Mouse (Mus musculus) heart, embryonic 14.5 days (tissue): ENCODE measurements around the gene 4933428G20Rik. TPM values are rescaled to one million over a fixed set of nuclear protein-coding genes. Genes with fewer than 3 reads are reported as not detected.
A peak's percentile ranks its signal among the peaks of the same experiment; 100 is the strongest.

ENCODE experiments used
- ATAC-seq: fragments of 200-750 bp; cut with Nextera tagmentation; 2 replicates; pipeline ENCODE4 v1.8.0; 2017; ENCODE audit warnings: low read depth, moderate TSS enrichment; ENCODE audit not compliant: insufficient number of reproducible peaks, insufficient read depth, low FRiP score
- H3K27ac ChIP-seq, 2 experiments: fragments of 200-500 bp in 1 of 2; fragments of 300-500 bp in 1 of 2; sonication (generic) in 1 of 2; replicated peaks in 1 of 2; 2 replicates each; pipeline ENCODE4 v1.5.1; 2012 to 2014; ENCODE audit warnings: low read depth in 2 of 2, low read length in 2 of 2, control low read depth in 1 of 2, mild to moderate bottlenecking in 1 of 2, mixed read lengths in 1 of 2; ENCODE audit not compliant: control insufficient read depth in 1 of 2, insufficient read depth in 1 of 2
- H3K27me3 ChIP-seq: fragments of 300-500 bp; sonication (generic); 2 replicates; pipeline ENCODE4 v1.6.1; 2014; ENCODE audit warnings: mild to moderate bottlenecking, low read length, control low read depth; ENCODE audit not compliant: control insufficient read depth, insufficient read depth
- H3K36me3 ChIP-seq: fragments of 300-500 bp; sonication (generic); 2 replicates; pipeline ENCODE4 v1.6.1; 2014; ENCODE audit warnings: mild to moderate bottlenecking, control low read depth, low read length, mixed read lengths; ENCODE audit not compliant: control insufficient read depth, insufficient read depth
- H3K4me1 ChIP-seq, 2 experiments: fragments of 200-500 bp in 1 of 2; fragments of 300-500 bp in 1 of 2; sonication (generic) in 1 of 2; 2 replicates each; pipeline ENCODE4 v1.6.1; 2012 to 2014; ENCODE audit warnings: low read length in 2 of 2, control low read depth in 1 of 2, mixed read lengths in 1 of 2; ENCODE audit not compliant: control insufficient read depth in 2 of 2, insufficient read depth in 2 of 2
- H3K4me2 ChIP-seq: fragments of 300-500 bp; sonication (generic); 2 replicates; pipeline ENCODE4 v1.6.1; 2014; ENCODE audit warnings: mild to moderate bottlenecking, low read length
- H3K4me3 ChIP-seq, 2 experiments: fragments of 200-500 bp in 1 of 2; fragments of 300-500 bp in 1 of 2; sonication (generic) in 1 of 2; 2 replicates each; pipeline ENCODE4 v1.5.1; 2012 to 2014; ENCODE audit warnings: low read length in 2 of 2, mild to moderate bottlenecking in 2 of 2, control low read depth in 1 of 2, low read depth in 1 of 2, moderate library complexity in 1 of 2; ENCODE audit not compliant: control insufficient read depth in 1 of 2, insufficient read depth in 1 of 2
- H3K9ac ChIP-seq: fragments of 300-500 bp; sonication (generic); 2 replicates; pipeline ENCODE4 v1.6.1; 2014; ENCODE audit warnings: mild to moderate bottlenecking, low read length
- H3K9me3 ChIP-seq: fragments of 300-500 bp; sonication (generic); 2 replicates; pipeline ENCODE4 v1.6.1; 2016; ENCODE audit warnings: low read length, control low read depth; ENCODE audit not compliant: control insufficient read depth
- WGBS: fragments of 180-500 bp; shearing (Covaris S2); extraction: QIAGEN DNeasy Blood & Tissue Kit; methylation state at CpG from one replicate; pipeline ENCODE4 v1.1.7; 2014; 5-methylcytosine and 5-hydroxymethylcytosine counted together
- polyA plus RNA-seq: library from polyadenylated mRNA; unstranded; fragments of >200 nt; fragmentation: Nextera tagmentation; extraction: Ambion mirVana; gene quantifications from 2 replicates; pipeline ENCODE4 v1.2.1, GENCODE M21; 2014

Gene 4933428G20Rik
- polyA plus RNA-seq, 1 experiment from 2014 or later: not detected

DNA sequence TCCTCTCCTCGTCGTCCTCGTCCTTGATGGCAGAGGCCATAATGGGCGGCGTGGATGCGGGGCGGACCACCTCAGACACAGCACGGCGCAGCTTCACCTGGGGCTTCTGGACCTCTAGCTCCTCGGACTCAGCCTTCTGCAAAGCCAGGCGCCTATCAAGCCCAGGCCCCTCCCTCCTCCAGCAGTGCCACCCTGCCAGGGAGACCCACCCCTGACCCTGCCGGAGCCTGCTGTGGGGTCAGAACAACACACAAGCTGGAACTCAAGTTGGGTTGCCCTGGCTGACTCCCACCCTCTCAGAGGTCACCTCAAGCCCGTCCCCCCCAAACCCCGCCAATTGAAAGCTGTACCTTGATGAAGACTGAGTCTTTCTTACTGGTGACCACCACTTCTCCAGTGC is 23.0 kb upstream of the 4933428G20Rik start:
- Histone ChIP-seq H3K36me3 (no peaks in the 10 kb centered on the region), H3K9me3 (no peaks in the 10 kb centered on the region), H3K4me3 (no peak overlapping the region), H3K27me3 (peaks cover 33% of the 10 kb centered on the region), H3K4me1 (peaks cover 0 to 3% of the 10 kb centered on the region in 2 experiments; a peak in 1 of 4 replicates), H3K4me2 (no peak overlapping the region), H3K9ac (no peak overlapping the region; the same call in 1 of the 2 replicates), H3K27ac (no peak overlapping the region)
- ATAC-seq: 0 out of 2 replicates have a peak, but pooled peaks have one; percentile 7
- 84% methylated on average over 14 of the region's 14 CpGs for WGBS

DNA sequence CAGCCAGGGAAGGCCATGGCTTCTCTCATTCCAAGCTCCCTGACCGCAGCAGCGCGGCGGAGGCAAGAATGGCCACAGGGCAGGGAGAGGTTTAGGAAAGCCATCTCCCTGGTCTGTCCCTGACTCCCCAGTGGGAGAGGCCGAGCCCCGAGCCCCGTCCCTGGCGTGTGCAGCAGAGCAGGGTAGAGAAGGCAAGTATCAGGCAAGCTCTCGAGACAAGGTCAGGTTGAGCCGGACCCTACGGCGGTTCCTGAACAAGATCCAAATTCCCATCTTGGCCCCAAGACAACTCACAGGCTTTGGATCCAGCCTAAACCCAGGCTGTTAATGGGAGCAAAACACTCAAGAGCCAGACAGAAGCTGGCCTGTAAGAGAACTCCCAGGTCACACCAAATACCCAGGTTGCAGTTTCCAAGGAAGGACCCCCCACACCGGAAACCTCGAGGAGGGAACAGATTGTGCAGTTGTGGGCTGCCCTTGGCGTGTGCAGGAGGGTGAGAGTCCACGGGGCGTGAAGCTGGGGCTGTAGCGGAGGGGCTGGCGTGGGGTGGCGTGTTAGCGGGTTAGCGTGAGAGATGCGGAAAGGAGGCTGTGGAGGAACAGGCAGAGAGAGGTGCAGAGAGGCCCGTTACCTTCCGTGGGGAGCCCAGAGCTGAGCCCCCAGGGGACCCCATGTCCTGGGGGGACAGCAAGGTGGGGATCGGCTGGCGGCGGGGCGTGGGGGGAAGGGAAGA is 21.8 kb upstream of the 4933428G20Rik start:
- H3K27ac ChIP-seq: no peak overlapping the region
- 70% methylated on average over 29 of the region's 29 CpGs for WGBS
- no peak overlapping the region for H3K4me3 ChIP-seq
- H3K27me3 ChIP-seq: peaks cover 29% of the 10 kb centered on the region
- no peaks in the 10 kb centered on the region for H3K36me3 ChIP-seq
- no peak overlapping the region for H3K4me2 ChIP-seq
- peaks cover 0 to 3% of the 10 kb centered on the region in 2 experiments; a peak in 1 of 4 replicates for H3K4me1 ChIP-seq
- no peak overlapping the region for H3K9ac ChIP-seq
- no peak for ATAC-seq
- H3K9me3 ChIP-seq: no peaks in the 10 kb centered on the region

DNA sequence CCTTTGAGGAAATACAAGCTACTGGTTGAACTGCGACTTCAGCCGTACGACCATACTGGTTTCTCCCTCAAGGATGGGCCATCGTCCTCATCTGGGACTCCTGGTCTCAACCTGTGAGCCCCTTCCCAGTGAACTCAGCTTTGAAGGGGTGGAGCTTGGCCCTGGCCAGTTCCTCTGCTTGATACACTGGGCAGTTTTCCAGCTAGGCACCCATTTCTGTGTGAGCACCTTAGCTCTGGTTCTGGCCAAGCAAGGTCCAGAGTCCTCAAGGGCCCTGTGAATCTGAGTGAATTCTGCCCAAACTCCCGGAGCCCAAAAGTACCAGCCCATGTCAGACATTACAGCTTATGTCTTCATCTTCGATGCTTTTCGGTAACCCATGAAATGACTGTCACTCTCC is 20.4 kb upstream of the 4933428G20Rik start:
- Histone ChIP-seq H3K9me3 (no peaks in the 10 kb centered on the region), H3K27me3 (peaks cover 29% of the 10 kb centered on the region), H3K9ac (no peak overlapping the region), H3K4me3 (no peak overlapping the region), H3K4me1 (peaks cover 0 to 3% of the 10 kb centered on the region in 2 experiments; a peak in 1 of 4 replicates), H3K4me2 (no peak overlapping the region), H3K27ac (no peak overlapping the region), H3K36me3 (no peaks in the 10 kb centered on the region)
- WGBS: 91% methylated on average over 7 of the region's 7 CpGs
- ATAC-seq: no peak

DNA sequence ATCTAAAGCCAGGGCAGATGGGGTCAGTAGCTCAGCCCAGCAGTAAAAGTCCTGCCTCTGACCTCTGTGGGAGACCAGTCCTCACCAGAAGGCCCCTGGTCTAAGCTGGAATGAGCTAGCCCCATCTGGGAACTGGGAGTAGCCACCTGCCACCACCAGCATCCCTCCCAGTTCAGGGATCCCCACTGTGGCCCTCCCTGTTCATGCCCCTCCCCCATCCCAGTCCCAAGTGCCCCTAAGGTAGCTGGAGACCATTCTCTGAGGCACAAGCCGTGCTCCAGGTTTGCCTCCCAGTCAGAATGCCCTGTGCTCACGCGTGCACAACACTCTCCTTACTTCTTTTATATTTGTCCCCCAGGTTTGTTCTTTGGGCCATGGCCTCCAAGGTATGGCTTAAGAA is 12.9 kb upstream of the 4933428G20Rik start:
- H3K9ac ChIP-seq: no peak overlapping the region
- no peak for ATAC-seq
- no peak overlapping the region for H3K27ac ChIP-seq
- H3K9me3 ChIP-seq: no peaks in the 10 kb centered on the region
- H3K4me3 ChIP-seq: no peak overlapping the region
- H3K4me1 ChIP-seq: peaks cover 0 to 3% of the 10 kb centered on the region in 2 experiments; a peak in 3 of 4 replicates
- WGBS: 77% methylated on average over 3 of the region's 3 CpGs
- H3K4me2 ChIP-seq: no peak overlapping the region
- no peaks in the 10 kb centered on the region for H3K36me3 ChIP-seq
- H3K27me3 ChIP-seq: no peaks in the 10 kb centered on the region

DNA sequence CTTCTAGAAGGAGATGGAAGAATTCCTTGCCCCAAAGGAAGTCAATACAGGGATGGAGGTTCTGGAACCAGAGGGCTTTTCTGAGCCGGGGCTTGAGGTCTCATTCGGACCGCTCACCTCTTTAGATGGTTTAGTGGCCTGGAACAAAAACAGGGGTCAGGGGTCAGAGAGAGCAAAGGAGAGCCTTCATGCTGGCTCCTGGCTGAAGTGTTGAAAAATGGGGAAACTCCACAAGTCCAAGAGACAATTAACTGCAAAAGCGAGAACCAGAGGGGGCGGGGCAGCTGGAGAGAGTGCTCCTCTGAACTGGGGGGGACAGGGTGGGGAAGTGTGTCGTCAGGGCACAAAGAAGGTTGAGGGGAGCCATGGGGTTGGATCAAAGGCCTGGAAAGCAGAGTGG is 12.4 kb upstream of the 4933428G20Rik start:
- 76% methylated on average over 6 of the region's 6 CpGs for WGBS
- no peak overlapping the region for H3K4me3 ChIP-seq
- H3K9me3 ChIP-seq: no peaks in the 10 kb centered on the region
- H3K4me1 ChIP-seq: peaks cover 0 to 3% of the 10 kb centered on the region in 2 experiments; a peak in 3 of 4 replicates
- no peak overlapping the region for H3K27ac ChIP-seq
- no peak for ATAC-seq
- H3K36me3 ChIP-seq: no peaks in the 10 kb centered on the region
- H3K9ac ChIP-seq: no peak overlapping the region
- H3K4me2 ChIP-seq: peak overlapping the region; percentile 30
- no peaks in the 10 kb centered on the region for H3K27me3 ChIP-seq

DNA sequence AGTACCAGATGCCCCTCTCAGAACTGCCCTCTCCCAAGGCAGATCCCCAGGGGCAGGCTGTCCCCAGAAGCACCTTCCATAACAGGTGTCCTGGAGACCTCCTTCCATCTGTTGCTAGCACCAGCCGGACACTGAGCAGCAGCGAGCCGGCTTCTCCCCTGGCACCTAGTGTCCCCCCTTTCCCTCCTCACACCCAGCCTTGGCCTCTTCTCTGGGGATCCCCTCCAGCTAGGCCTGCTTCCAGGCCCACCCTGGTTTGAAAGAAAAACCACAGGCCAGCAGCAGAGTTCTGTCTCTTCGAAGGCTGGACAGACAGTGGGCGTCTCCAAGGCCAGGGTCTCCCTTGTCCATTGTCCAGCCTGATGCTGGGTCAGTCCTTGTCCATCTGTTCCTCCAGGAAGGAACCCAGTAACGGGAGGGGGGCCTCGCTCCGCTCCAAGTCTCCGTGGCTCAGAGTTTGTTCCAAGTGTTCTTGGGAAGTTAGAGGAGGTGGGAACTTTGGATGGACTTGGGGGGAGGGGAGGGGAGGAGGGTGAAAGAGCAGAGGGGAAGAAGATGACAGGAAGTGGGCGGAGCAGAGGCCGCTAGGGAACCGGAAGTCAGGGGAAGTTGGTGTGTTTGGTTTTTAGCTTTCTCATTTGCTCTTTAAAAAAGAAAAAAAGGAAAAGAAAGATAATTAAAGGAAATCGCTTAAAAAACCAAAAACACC is 11.7 kb upstream of the 4933428G20Rik start:
- WGBS: 50% methylated on average over 13 of the region's 13 CpGs
- Histone ChIP-seq H3K4me2 (peak overlapping the region; percentile 44), H3K4me1 (peaks cover 0 to 3% of the 10 kb centered on the region in 2 experiments; a peak in 3 of 4 replicates), H3K36me3 (no peaks in the 10 kb centered on the region), H3K27me3 (no peaks in the 10 kb centered on the region), H3K4me3 (no peak overlapping the region; a peak in 1 of 4 replicates), H3K9ac (peak overlapping the region; percentile 22; the same call in 1 of the 2 replicates), H3K9me3 (no peaks in the 10 kb centered on the region), H3K27ac (peak overlapping the region; percentile 1 to 61; a peak in 3 of 4 replicates)
- peak; percentile 11; the same call in 1 of the 2 replicates for ATAC-seq

DNA sequence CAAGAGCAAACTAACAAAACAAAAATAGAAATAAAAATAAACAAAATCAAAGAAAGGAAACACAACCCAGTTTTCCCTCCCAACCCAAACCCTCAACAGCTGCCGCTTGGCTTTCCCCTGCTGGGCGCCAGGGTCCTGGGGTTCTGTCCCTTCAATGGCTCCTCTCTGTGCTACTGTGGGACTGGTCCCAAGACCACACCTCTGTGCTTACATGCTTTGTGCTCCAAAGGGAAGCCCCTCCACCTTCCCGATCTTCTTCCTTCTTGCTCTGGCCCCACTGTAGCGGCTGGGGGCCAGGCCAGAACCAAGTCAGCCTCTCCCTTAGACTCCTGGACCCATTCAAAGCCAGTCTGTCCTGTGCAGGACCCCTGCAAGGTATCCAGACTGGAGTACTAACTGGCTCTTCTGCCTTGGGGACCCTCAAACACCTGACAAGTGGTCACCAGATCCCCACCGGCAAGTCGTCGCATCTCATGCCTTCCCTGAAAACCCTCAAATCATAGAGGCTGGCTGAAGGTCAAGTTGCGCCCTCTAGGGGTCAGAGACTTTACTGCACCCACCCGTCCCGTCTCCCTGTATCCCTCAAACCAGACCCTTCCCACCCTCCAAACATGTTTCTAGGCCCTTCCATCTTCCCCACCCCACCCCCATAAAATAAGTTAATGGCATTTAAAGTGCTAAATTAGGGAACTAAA is 11.0 kb upstream of the 4933428G20Rik start:
- no peaks in the 10 kb centered on the region for H3K36me3 ChIP-seq
- H3K9me3 ChIP-seq: no peaks in the 10 kb centered on the region
- ATAC-seq: no peak
- H3K27me3 ChIP-seq: no peaks in the 10 kb centered on the region
- H3K4me1 ChIP-seq: peaks cover 0 to 3% of the 10 kb centered on the region in 2 experiments; a peak in 3 of 4 replicates
- peak overlapping the region; percentile 44 for H3K4me2 ChIP-seq
- H3K4me3 ChIP-seq: no peak overlapping the region; a peak in 1 of 4 replicates
- peak overlapping the region; percentile 22; the same call in 1 of the 2 replicates for H3K9ac ChIP-seq
- H3K27ac ChIP-seq: peak overlapping the region; percentile 1 to 61; a peak in 2 of 4 replicates
- 25% methylated on average over 10 of the region's 10 CpGs for WGBS
